Mouse (Mus musculus) cerebellum, postnatal 10 days (tissue): ENCODE data around the gene Wbp1.
A peak's percentile ranks its signal among the peaks of the same experiment; 100 is the strongest.

ENCODE experiments used
- DNase-seq, 2 experiments: peaks; one replicate each; pipeline ENCODE4 v3.0.0; 2021; ENCODE audit warnings: mixed read lengths in 2 of 2

Gene Wbp1

GRCm38 (mm10) chr6:83115682-83116372 is 5.5 kb downstream of the Wbp1 start:
- DNase-seq, result peak in 1 of 2 experiments; percentile 47

- peak; percentile 96 to 97 for DNase-seq
These were observed 6.2 kb downstream of the Wbp1 start, which contains the start of gene Mogs for GRCm38 (mm10) chr6:83115011-83115671. Gene Mogs (plus strand): TSS chr6:83115496.

- DNase-seq, result no peak
These were observed 9.7 kb downstream of the Wbp1 start for GRCm38 (mm10) chr6:83111510-83112136.

GRCm38 (mm10) chr6:83108762-83109668 is 12.3 kb downstream of the Wbp1 start, which contains the start of gene Mrpl53:
Gene Mrpl53 (plus strand): TSS chr6:83109040.
- DNase-seq, result peak; percentile 91 to 92

- peak; percentile 88 to 91 for DNase-seq
These were observed 13.6 kb downstream of the Wbp1 start for GRCm38 (mm10) chr6:83107566-83108400.

GRCm38 (mm10) chr6:83104158-83104557 is 17.2 kb downstream of the Wbp1 start:
- no peak for DNase-seq

GRCm38 (mm10) chr6:83103130-83103650 is 18.2 kb downstream of the Wbp1 start:
- DNase-seq, result no peak

- DNase-seq, result peak; percentile 72 to 74
These were observed 19.4 kb downstream of the Wbp1 start for GRCm38 (mm10) chr6:83101688-83102556.

- DNase-seq, result peak; percentile 92 to 93
These were observed 20.1 kb downstream of the Wbp1 start, which contains the start of the genes Ccdc142 and Gm42688 for GRCm38 (mm10) chr6:83101316-83101687. Gene Ccdc142 (plus strand): TSS chr6:83101601. Gene Gm42688 (plus strand): TSS chr6:83101617.

GRCm38 (mm10) chr6:83098411-83098810 is 22.9 kb downstream of the Wbp1 start:
- DNase-seq, result no peak

- no peak for DNase-seq
These were observed 25.4 kb downstream of the Wbp1 start for GRCm38 (mm10) chr6:83095968-83096367.

GRCm38 (mm10) chr6:83092416-83093127 is 28.8 kb downstream of the Wbp1 start:
- DNase-seq, result no peak

GRCm38 (mm10) chr6:83087926-83088260 is 33.5 kb downstream of the Wbp1 start:
- DNase-seq, result no peak

- DNase-seq, result peak; percentile 59 to 67
These were observed 34.0 kb downstream of the Wbp1 start for GRCm38 (mm10) chr6:83087205-83087925.

GRCm38 (mm10) chr6:83086121-83087035 is 35.0 kb downstream of the Wbp1 start, which contains the start of gene Lbx2:
Gene Lbx2 (plus strand): TSS chr6:83086367.
- DNase-seq, result no peak

GRCm38 (mm10) chr6:83084477-83084876 is 36.9 kb downstream of the Wbp1 start:
- no peak for DNase-seq

- DNase-seq, result no peak
These were observed 37.9 kb downstream of the Wbp1 start for GRCm38 (mm10) chr6:83083497-83083896.

GRCm38 (mm10) chr6:83080210-83080609 is 41.1 kb downstream of the Wbp1 start:
- DNase-seq, result no peak
